Mouse (Mus musculus) forebrain, postnatal 0 days (tissue): ENCODE measurements around the gene Gabbr2. TPM values are rescaled to one million over a fixed set of nuclear protein-coding genes. Genes with fewer than 3 reads are reported as not detected.

ENCODE experiments used
- ATAC-seq: fragments of 200-750 bp; cut with Nextera tagmentation; 2 replicates; pipeline ENCODE4 v1.8.0; 2017; ENCODE audit warnings: mild to moderate bottlenecking, moderate library complexity
- DNase-seq: peaks from one replicate; pipeline ENCODE4 v3.0.0-alpha.2; 2015
- H3K27ac ChIP-seq: fragments of 300-500 bp; sonication (generic); 2 replicates; pipeline ENCODE4 v1.5.1; 2014; ENCODE audit warnings: low read depth, mild to moderate bottlenecking, antibody characterized with exemption, low read length, moderate library complexity, mixed read lengths
- H3K27me3 ChIP-seq: fragments of 300-500 bp; sonication (generic); 2 replicates; pipeline ENCODE4 v1.6.1; 2014; ENCODE audit warnings: mild to moderate bottlenecking, low read length, mixed read lengths; ENCODE audit not compliant: insufficient read depth
- H3K36me3 ChIP-seq: fragments of 300-500 bp; sonication (generic); 2 replicates; pipeline ENCODE4 v1.6.1; 2014; ENCODE audit warnings: mild to moderate bottlenecking, moderate library complexity; ENCODE audit not compliant: insufficient read depth
- H3K4me1 ChIP-seq: fragments of 300-500 bp; sonication (generic); 2 replicates; pipeline ENCODE4 v1.6.1; 2014; ENCODE audit warnings: antibody characterized with exemption; ENCODE audit not compliant: insufficient read depth
- H3K4me2 ChIP-seq: fragments of 300-500 bp; sonication (generic); 2 replicates; pipeline ENCODE4 v1.6.1; 2014; ENCODE audit warnings: low read depth, mild to moderate bottlenecking, moderate library complexity
- H3K4me3 ChIP-seq: fragments of 300-500 bp; sonication (generic); 2 replicates; pipeline ENCODE4 v1.5.1; 2014; ENCODE audit warnings: low read depth, low read length, mixed read lengths
- H3K9ac ChIP-seq: fragments of 300-500 bp; sonication (generic); 2 replicates; pipeline ENCODE4 v1.6.1; 2014; ENCODE audit warnings: mild to moderate bottlenecking
- H3K9me3 ChIP-seq: fragments of 300-500 bp; sonication (generic); 2 replicates; pipeline ENCODE4 v1.6.1; 2016; ENCODE audit warnings: low read length
- CTCF ChIP-seq: sonication (generic); IDR thresholded peaks from 2 replicates; pipeline ENCODE4 v1.5.1; 2016; ENCODE audit warnings: antibody characterized with exemption, control low read depth, low read depth
- WGBS: fragments of 180-500 bp; shearing (Covaris S2); extraction: QIAGEN DNeasy Blood & Tissue Kit; methylation state at CpG from one replicate; pipeline ENCODE4 v1.1.7; 2014; 5-methylcytosine and 5-hydroxymethylcytosine counted together
- polyA plus RNA-seq: library from polyadenylated mRNA; unstranded; fragments of >200 nt; fragmentation: Nextera tagmentation; extraction: Ambion mirVana; gene quantifications from 2 replicates; pipeline ENCODE4 v1.2.1, GENCODE M21; 2015
- total RNA-seq: library from RNA; depleted of rRNA; stranded (reverse); fragments of >200 nt; gene quantifications from 2 replicates; pipeline ENCODE4 v1.2.3, GENCODE M21; 2014

The Gabbr2 gene
- total and polyA plus RNA-seq, 2 experiments from 2014 or later, result 14.7 to 65.3 TPM

- TF ChIP-seq CTCF, result no peak
- Histone ChIP-seq H3K4me1 (no peaks in the 10 kb centered on the region), H3K9ac (no peak overlapping the region), H3K4me3 (no peak overlapping the region), H3K27ac (no peak overlapping the region), H3K4me2 (no peak overlapping the region), H3K27me3 (no peaks in the 10 kb centered on the region), H3K36me3 (0 out of 2 replicates have a peak, but pooled peaks cover 3% of the 10 kb centered on the region), H3K9me3 (no peaks in the 10 kb centered on the region)
- peak; percentile 21; the same call in 1 of the 2 replicates for ATAC-seq
- 75% methylated on average over 8 of the region's 8 CpGs for WGBS
- DNase-seq, result no peak
Observed at GRCm38 (mm10) chr4:46690023-46690420, 301.7 kb downstream of the Gabbr2 start.

- Histone ChIP-seq H3K36me3 (0 out of 2 replicates have a peak, but pooled peaks cover 3% of the 10 kb centered on the region), H3K9me3 (no peaks in the 10 kb centered on the region), H3K4me2 (no peak overlapping the region), H3K4me3 (no peak overlapping the region), H3K27me3 (no peaks in the 10 kb centered on the region), H3K4me1 (no peaks in the 10 kb centered on the region), H3K27ac (no peak overlapping the region), H3K9ac (no peak overlapping the region)
- peak; percentile 82 for ATAC-seq
- peak; percentile 99 for TF ChIP-seq CTCF
- DNase-seq, result peak; percentile 90
- 45% methylated on average over 15 of the region's 15 CpGs for whole genome bisulfite sequencing
Observed at GRCm38 (mm10) chr4:46689397-46690022, 302.2 kb downstream of the Gabbr2 start.

GRCm38 (mm10) chr4:46688213-46688832, 303.4 kb downstream of the Gabbr2 start:
- TF ChIP-seq CTCF, result no peak
- Histone ChIP-seq H3K4me2 (no peak overlapping the region), H3K9ac (no peak overlapping the region), H3K27ac (no peak overlapping the region), H3K4me1 (no peaks in the 10 kb centered on the region), H3K9me3 (no peaks in the 10 kb centered on the region), H3K4me3 (no peak overlapping the region), H3K36me3 (0 out of 2 replicates have a peak, but pooled peaks cover 3% of the 10 kb centered on the region), H3K27me3 (no peaks in the 10 kb centered on the region)
- ATAC-seq (no peak), DNase-seq (no peak)
- WGBS, result 87% methylated on average over 14 of the region's 14 CpGs

- DNase-seq (no peak), ATAC-seq (peak; percentile 78)
- H3K27me3 ChIP-seq, result no peaks in the 10 kb centered on the region
- H3K4me3 ChIP-seq, result no peak overlapping the region
- H3K27ac ChIP-seq, result no peak overlapping the region
- 34% methylated on average over 6 of the region's 6 CpGs for WGBS
- H3K9ac ChIP-seq, result no peak overlapping the region
- TF ChIP-seq CTCF, result no peak
- no peak overlapping the region for H3K4me2 ChIP-seq
- H3K9me3 ChIP-seq, result no peaks in the 10 kb centered on the region
- peaks cover 9% of the 10 kb centered on the region for H3K36me3 ChIP-seq
- no peaks in the 10 kb centered on the region for H3K4me1 ChIP-seq
Observed at GRCm38 (mm10) chr4:46684160-46684559, 307.5 kb downstream of the Gabbr2 start.

GRCm38 (mm10) chr4:46676646-46677045, 315.0 kb downstream of the Gabbr2 start:
- Histone ChIP-seq H3K36me3 (peaks cover 31% of the 10 kb centered on the region), H3K9ac (no peak overlapping the region), H3K4me3 (no peak overlapping the region), H3K27me3 (no peaks in the 10 kb centered on the region), H3K9me3 (no peaks in the 10 kb centered on the region), H3K4me2 (no peak overlapping the region), H3K4me1 (no peaks in the 10 kb centered on the region), H3K27ac (no peak overlapping the region)
- DNase-seq, result no peak
- TF ChIP-seq CTCF, result no peak
- no peak for ATAC-seq
- 71% methylated on average over 3 of the region's 3 CpGs for WGBS

- WGBS, result 32% methylated on average over 4 of the region's 4 CpGs
- Histone ChIP-seq H3K27ac (no peak overlapping the region), H3K9ac (no peak overlapping the region), H3K4me1 (no peaks in the 10 kb centered on the region), H3K4me3 (no peak overlapping the region), H3K36me3 (peaks cover 36% of the 10 kb centered on the region), H3K4me2 (no peak overlapping the region), H3K27me3 (no peaks in the 10 kb centered on the region), H3K9me3 (no peaks in the 10 kb centered on the region)
- no peak for DNase-seq
- no peak for TF ChIP-seq CTCF
- no peak for ATAC-seq
Observed at GRCm38 (mm10) chr4:46675992-46676391, 315.7 kb downstream of the Gabbr2 start.

- Histone ChIP-seq H3K36me3 (peaks cover 36% of the 10 kb centered on the region), H3K27me3 (no peaks in the 10 kb centered on the region), H3K4me3 (no peak overlapping the region), H3K9me3 (no peaks in the 10 kb centered on the region), H3K9ac (no peak overlapping the region), H3K4me2 (no peak overlapping the region), H3K27ac (no peak overlapping the region), H3K4me1 (no peaks in the 10 kb centered on the region)
- TF ChIP-seq CTCF, result no peak
- ATAC-seq (no peak), DNase-seq (no peak)
- 60% methylated on average over 11 of the region's 11 CpGs for WGBS
Observed at GRCm38 (mm10) chr4:46675272-46675785, 316.3 kb downstream of the Gabbr2 start.
